Mouse (Mus musculus) intestine, postnatal 0 days (tissue): ENCODE measurements around the gene Csde1. TPM values are rescaled to one million over a fixed set of nuclear protein-coding genes. Genes with fewer than 3 reads are reported as not detected.

ENCODE experiments used
- ATAC-seq: fragments of 200-750 bp; cut with Nextera tagmentation; 2 replicates; pipeline ENCODE4 v1.8.0; 2017; ENCODE audit warnings: mild to moderate bottlenecking, moderate TSS enrichment, moderate library complexity
- H3K27ac ChIP-seq: fragments of 300-500 bp; sonication (generic); 2 replicates; pipeline ENCODE4 v1.5.1; 2014; ENCODE audit warnings: mild to moderate bottlenecking, low read depth, low read length, moderate library complexity
- H3K27me3 ChIP-seq: fragments of 300-500 bp; sonication (generic); replicated peaks from 2 replicates; pipeline ENCODE4 v1.6.1; 2014; ENCODE audit warnings: low read length, mixed read lengths; ENCODE audit not compliant: control insufficient read depth, insufficient read depth
- H3K36me3 ChIP-seq: fragments of 300-500 bp; sonication (generic); 2 replicates; pipeline ENCODE4 v1.6.1; 2014; ENCODE audit warnings: mild to moderate bottlenecking, moderate library complexity; ENCODE audit not compliant: control insufficient read depth, insufficient read depth
- H3K4me1 ChIP-seq: fragments of 300-500 bp; sonication (generic); replicated peaks from 2 replicates; pipeline ENCODE4 v1.6.1; 2014; ENCODE audit warnings: antibody characterized with exemption, low read length, mixed read lengths; ENCODE audit not compliant: control insufficient read depth, insufficient read depth
- H3K4me2 ChIP-seq: fragments of 300-500 bp; sonication (generic); replicated peaks from 2 replicates; pipeline ENCODE4 v1.6.1; 2014; ENCODE audit warnings: low read depth, mild to moderate bottlenecking, moderate library complexity
- H3K4me3 ChIP-seq: fragments of 300-500 bp; sonication (generic); 2 replicates; pipeline ENCODE4 v1.5.1; 2014; ENCODE audit warnings: low read depth, low read length
- H3K9ac ChIP-seq: fragments of 300-500 bp; sonication (generic); 2 replicates; pipeline ENCODE4 v1.6.1; 2014; ENCODE audit warnings: mild to moderate bottlenecking, low read depth, low read length
- H3K9me3 ChIP-seq: fragments of 300-500 bp; sonication (generic); 2 replicates; pipeline ENCODE4 v1.6.1; 2016; ENCODE audit warnings: mixed run types; ENCODE audit not compliant: control insufficient read depth
- CTCF ChIP-seq: sonication (generic); IDR thresholded peaks from 2 replicates; pipeline ENCODE4 v1.5.1; 2016; ENCODE audit warnings: low read depth, mild to moderate bottlenecking, control low read depth, antibody characterized with exemption, moderate library complexity
- WGBS: fragments of 180-500 bp; shearing (Covaris S2); extraction: QIAGEN DNeasy Blood & Tissue Kit; methylation state at CpG from one replicate; pipeline ENCODE4 v1.1.7; 2014; 5-methylcytosine and 5-hydroxymethylcytosine counted together
- polyA plus RNA-seq: library from polyadenylated mRNA; unstranded; fragments of >200 nt; fragmentation: Nextera tagmentation; extraction: Ambion mirVana; gene quantifications from 2 replicates; pipeline ENCODE4 v1.2.1, GENCODE M21; 2015

The Csde1 gene
- polyA plus RNA-seq, 1 experiment from 2014 or later, result 113 TPM

GRCm38 (mm10) chr3:103102454-103103390, 82.5 kb downstream of the Csde1 start, which contains the start of gene Dennd2c:
TSS of gene Dennd2c (plus strand) at chr3:103102604.
- 0 out of 2 replicates have a peak, but pooled peaks cover 4% of the 10 kb centered on the region for H3K4me1 ChIP-seq
- H3K4me2 ChIP-seq, result peak within 1 kb of the TSS; percentile 91
- H3K27ac ChIP-seq, result 0 out of 2 replicates have a peak within 1 kb of the TSS, but pooled peaks have one; percentile 2
- H3K9ac ChIP-seq, result peak within 1 kb of the TSS; percentile 50
- under 1% methylated on average over 72 of the region's 72 CpGs for WGBS
- H3K9me3 ChIP-seq, result no peaks in the 10 kb centered on the region
- peak; percentile 98 for ATAC-seq
- H3K36me3 ChIP-seq, result no peaks in the 10 kb centered on the region
- no peaks in the 10 kb centered on the region for H3K27me3 ChIP-seq
- H3K4me3 ChIP-seq, result peak within 1 kb of the TSS; percentile 55
- TF ChIP-seq CTCF, result peak; percentile 21; the same call in 1 of the 2 replicates

Other genes starting within 250 kb of the Csde1 start
- gene Tshb, start 237.7 kb upstream of the Csde1 start, polyA plus RNA-seq, result 0.08 and 0.16 TPM in 2 replicates
- gene Sycp1, start 84.3 kb upstream of the Csde1 start, polyA plus RNA-seq, result not detected in 2 replicates
- not detected in 2 replicates for gene Nr1h5, start 56.3 kb upstream of the Csde1 start, polyA plus RNA-seq
- 36.6 and 37.4 TPM in 2 replicates for gene Sike1, start 24.7 kb upstream of the Csde1 start, polyA plus RNA-seq
- 40.1 and 42.9 TPM in 2 replicates for gene Nras, start 37.9 kb downstream of the Csde1 start, polyA plus RNA-seq
- gene Ampd1, start 53.6 kb downstream of the Csde1 start, polyA plus RNA-seq, result not detected in 2 replicates
- 0.95 and 0.96 TPM in 2 replicates for gene Dennd2c, start 82.2 kb downstream of the Csde1 start, polyA plus RNA-seq
- 88.7 and 93.5 TPM in 2 replicates for gene Bcas2, start 151.2 kb downstream of the Csde1 start, polyA plus RNA-seq